Mouse (Mus musculus) kidney, adult 8-10 months (tissue): ENCODE data around the gene Usp6nl.
A peak's percentile ranks its signal among the peaks of the same experiment; 100 is the strongest.

Experiments
- DNase-seq, 2 experiments: peaks; one replicate each; pipeline ENCODE4 v3.0.0; 2022

The Usp6nl gene

GRCm38 (mm10) chr2:6478361-6478965 is 156.0 kb downstream of the Usp6nl start:
- peak; percentile 50 to 55 for DNase-seq

- peak; percentile 76 to 77 for DNase-seq
Measured at GRCm38 (mm10) chr2:6478966-6479391, 156.5 kb downstream of the Usp6nl start.

GRCm38 (mm10) chr2:6479620-6480019 is 157.2 kb downstream of the Usp6nl start:
- peak in 1 of 2 experiments; percentile 6 for DNase-seq

GRCm38 (mm10) chr2:6481966-6482365 is 159.5 kb downstream of the Usp6nl start:
- no peak for DNase-seq

- no peak for DNase-seq
Measured at GRCm38 (mm10) chr2:6482411-6482810, 159.9 kb downstream of the Usp6nl start.

- peak; percentile 41 to 53 for DNase-seq
Measured at GRCm38 (mm10) chr2:6483081-6483992, 160.9 kb downstream of the Usp6nl start.

- DNase-seq: no peak
Measured at GRCm38 (mm10) chr2:6484179-6484578, 161.7 kb downstream of the Usp6nl start.

- no peak for DNase-seq
Measured at GRCm38 (mm10) chr2:6487566-6488488, 165.4 kb downstream of the Usp6nl start.

GRCm38 (mm10) chr2:6488489-6489056 is 166.1 kb downstream of the Usp6nl start:
- DNase-seq: no peak

- no peak for DNase-seq
Measured at GRCm38 (mm10) chr2:6490076-6490475, 167.6 kb downstream of the Usp6nl start.

GRCm38 (mm10) chr2:6490870-6491269 is 168.4 kb downstream of the Usp6nl start:
- DNase-seq: no peak

GRCm38 (mm10) chr2:6493886-6494285 is 171.4 kb downstream of the Usp6nl start:
- DNase-seq: no peak
